Mouse (Mus musculus) cerebellum, adult 9-11 months (tissue): ENCODE results near the gene Cept1.
"Not testable (repeated sequence)": the region's sequence is repeated elsewhere in the genome, so short reads cannot be mapped to it uniquely, and the experiment has no call there.

Experiments
- DNase-seq: peaks from one replicate; pipeline ENCODE4 v3.0.0; 2022

The Cept1 gene

DNA sequence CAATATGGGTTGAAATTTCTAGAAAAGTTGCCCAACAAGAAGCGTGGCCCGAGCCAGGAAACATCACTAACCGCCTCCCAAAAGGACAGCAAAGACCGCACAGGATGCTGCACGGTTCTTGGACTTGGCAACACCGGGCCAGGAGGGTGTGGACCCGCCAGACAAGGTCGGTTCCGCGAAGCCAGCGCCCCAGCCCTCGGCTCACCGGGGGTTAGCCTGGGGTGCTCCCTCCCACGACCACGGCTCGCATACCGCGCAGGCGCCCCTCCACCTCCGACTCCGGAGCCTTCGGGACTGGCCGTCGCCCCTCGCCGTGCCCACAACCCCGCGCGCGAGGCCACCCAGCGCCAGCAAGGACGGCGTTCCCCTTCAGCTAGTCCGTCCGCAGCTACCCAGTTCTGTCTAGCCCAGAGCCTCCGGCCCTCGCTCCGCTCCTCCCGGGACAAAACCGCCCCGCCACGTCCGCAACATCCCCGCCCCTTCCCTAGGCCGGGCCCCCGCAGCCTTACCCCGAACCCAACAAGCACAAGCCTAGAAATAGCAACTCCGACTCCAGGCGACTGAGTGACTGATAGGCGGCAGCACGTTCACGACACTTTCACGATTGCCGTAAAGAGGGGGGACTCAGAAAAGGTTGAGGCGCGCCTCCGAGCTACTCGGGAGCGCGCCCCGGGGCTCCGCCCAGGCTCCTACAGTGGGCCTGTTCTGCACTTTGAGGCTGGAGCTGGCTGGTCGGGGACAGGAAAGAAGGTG, at the start of gene Cept1, which contains the start of gene Dram2:
Gene Cept1, minus strand, starts transcription at position 632 of the 753 bp plus-strand sequence.
Gene Dram2, plus strand, starts transcription at position 628 of the 753 bp plus-strand sequence.
- peak; percentile 93 for DNase-seq

GRCm38 (mm10) chr3:106593631-106594030, 46.0 kb upstream of the Cept1 start:
- not testable (repeated sequence) for DNase-seq

DNA sequence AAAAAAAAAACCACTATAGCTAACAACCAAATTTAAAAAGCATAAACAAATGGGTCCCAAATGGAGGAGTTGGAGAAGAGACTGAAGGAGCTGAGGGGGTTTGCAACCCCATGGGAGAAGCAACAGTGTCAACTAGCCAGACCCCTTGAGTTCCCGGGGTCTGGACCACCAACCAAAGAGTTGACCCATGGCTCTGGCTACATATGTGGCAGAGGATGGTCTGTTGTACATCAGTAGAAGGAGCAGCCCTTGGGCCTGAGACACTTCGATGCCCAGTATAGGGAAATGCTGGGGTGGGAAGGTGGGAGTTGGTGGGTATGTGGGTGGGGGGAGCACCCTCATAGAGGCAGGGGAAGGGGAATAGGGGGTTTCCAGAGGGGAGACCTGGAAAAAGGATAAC, 31.7 kb upstream of the Cept1 start:
- DNase-seq, result no peak

DNA sequence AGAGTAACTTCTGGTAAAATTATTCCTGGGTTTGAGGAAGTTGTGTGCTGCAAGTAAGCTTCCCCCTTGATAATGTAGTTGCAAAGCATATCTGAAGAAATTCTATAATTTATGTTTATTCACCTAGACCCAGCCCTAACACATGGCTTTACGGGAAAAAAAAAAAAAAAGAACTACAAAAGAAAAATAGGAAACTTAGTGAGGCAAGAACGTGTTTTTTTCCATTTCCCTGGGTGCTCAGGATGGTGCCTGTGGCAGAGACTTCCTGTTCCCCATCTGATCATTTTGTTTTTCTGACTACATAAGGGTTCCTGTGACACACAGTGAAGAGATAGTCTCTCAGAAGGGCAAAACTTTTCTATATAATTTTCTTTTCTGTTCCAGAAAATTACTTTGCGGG, 25.6 kb upstream of the Cept1 start:
- no peak for DNase-seq

DNA sequence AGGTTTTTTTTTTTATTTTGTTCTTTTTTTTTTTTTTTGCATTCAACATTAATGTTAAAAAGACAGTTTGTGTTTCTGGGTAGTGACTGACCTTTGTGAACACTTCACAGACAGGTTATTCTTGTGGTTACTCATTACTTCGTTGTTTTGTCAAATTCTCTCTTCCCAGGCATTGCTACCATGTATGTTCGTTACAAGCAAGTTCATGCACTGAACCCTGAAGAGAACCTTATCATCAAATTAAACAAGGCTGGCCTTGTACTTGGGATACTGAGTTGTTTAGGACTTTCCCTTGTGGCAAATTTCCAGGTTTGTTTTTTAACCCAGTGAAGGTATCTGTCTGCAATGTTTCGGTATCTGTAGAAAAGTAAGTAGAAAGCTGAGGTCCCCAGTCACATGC, 18.3 kb upstream of the Cept1 start:
- no peak for DNase-seq

- no peak for DNase-seq
Observed at GRCm38 (mm10) chr3:106558271-106558670, 10.7 kb upstream of the Cept1 start.

DNA sequence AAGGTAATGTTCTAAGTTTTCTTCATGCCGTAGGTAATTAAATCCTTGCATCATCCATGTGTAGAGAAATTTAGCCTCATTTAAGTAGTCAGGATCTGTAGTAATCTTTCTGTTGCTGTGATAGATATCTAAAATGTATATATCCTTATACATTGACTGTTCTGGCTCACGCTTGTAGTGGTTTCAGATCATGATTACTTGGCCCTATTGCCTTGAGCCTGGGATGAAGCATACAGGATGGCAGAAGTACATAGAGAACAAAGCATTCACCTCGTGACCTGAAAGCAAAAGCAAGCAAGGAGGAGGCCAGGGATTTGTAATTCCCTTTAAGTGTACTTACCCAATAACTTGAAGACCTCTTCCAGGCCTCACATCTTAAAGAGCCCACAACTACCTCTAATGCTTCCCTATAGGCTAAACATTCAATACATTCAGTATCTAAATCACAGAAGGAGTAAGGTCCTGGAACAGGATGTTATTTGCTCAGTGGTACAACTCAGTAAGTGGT, 8.2 kb upstream of the Cept1 start:
- no peak for DNase-seq

GRCm38 (mm10) chr3:106553411-106553810, 5.8 kb upstream of the Cept1 start:
- DNase-seq, result no peak

DNA sequence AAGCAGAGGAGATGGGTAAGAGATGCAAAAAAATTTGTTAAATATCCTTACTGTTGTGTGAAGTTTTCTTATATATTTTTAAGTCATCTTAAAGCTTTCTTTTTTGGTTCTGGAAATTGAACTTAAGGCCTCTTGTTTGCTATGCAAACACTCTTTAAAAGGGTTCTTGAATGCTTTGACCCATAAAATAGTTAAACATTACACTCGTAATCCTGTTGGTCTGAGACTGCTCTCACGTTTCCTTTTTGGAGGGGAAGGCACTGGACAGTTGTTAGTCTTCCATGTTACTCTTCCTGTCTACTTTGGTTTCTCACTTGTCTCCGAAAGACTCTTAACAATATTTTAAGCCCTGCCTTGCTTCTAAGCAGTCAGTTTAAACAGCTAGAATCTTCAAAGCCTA, 1.4 kb upstream of the Cept1 start:
- no peak for DNase-seq

DNA sequence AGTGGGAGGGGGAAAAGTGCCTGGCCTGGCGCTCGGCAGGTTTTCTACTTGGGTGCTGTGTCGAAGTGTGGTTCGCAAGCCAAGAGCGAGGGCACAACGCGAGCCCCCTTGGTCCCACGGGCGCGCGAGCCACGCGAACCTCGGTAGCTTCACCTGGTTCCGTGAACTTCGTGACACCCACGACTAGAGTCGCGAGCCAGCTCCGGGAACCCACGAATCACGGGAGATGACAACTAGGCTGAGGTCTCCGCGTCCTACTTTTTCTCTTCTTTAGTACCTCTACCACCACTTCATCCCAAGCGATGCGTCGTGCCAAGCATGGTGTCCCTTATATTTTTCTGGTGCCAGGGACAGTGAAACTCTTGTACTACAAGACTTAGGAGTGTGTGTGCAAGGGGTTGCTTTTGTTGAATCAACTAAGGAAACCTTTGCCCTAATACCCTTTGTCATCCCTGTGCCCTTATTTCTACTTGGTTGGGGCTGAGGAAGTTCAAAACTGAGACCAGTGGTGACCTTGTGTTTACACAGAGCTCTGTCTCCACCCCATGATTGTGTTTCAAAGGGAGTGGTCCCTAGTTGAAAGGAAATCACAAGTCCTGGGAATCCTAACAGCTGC, 430 bp upstream of the Cept1 start:
- DNase-seq, result no peak

- DNase-seq, result no peak
Observed at GRCm38 (mm10) chr3:106544721-106545316, 2.8 kb downstream of the Cept1 start.

- DNase-seq, result no peak
Observed at GRCm38 (mm10) chr3:106533277-106533676, 14.3 kb downstream of the Cept1 start.

DNA sequence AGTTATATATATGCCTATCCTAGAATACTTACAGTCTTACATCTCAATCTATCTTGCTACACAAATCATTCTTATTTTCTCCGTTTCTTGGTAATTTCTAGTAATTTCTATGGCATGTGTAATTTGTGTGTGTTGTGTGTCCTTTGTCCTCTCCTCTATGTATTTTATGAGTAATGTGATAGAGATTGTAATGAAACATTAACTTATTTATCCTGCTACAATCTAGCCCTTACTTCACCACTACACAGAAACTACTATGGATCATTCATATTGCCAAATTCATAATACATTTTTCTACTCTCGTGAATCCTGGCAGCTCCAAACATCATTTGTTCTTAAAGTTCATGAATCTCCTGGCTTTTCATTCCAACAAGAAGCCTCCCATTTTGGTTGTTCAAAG, 19.6 kb downstream of the Cept1 start:
- DNase-seq, result no peak

- DNase-seq, result no peak
Observed at GRCm38 (mm10) chr3:106526411-106526810, 21.2 kb downstream of the Cept1 start.

GRCm38 (mm10) chr3:106522730-106523129, 24.9 kb downstream of the Cept1 start:
- DNase-seq, result no peak

GRCm38 (mm10) chr3:106515016-106515415, 32.6 kb downstream of the Cept1 start:
- no peak for DNase-seq

GRCm38 (mm10) chr3:106510669-106511068, 36.9 kb downstream of the Cept1 start:
- DNase-seq, result no peak

DNA sequence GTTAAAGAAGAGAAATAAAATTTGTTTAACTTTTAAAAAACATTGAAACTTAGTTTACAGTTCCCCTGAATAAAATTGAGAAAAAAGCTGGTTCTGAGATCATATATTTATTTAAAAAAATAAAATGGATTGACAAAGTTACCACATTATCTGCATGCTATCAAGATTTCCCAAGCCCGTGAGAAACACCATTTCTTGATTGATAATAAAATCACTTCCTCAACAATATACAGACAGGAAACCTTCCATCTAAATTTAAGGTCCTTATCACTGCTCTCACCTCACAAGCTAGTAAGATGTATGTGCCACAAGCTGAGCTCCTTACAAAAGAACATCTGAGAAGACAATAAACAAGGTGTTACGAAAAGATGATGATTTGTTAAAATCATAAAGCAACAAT, 44.7 kb downstream of the Cept1 start:
- DNase-seq, result no peak

GRCm38 (mm10) chr3:106500510-106500909, 47.1 kb downstream of the Cept1 start:
- no peak for DNase-seq

DNA sequence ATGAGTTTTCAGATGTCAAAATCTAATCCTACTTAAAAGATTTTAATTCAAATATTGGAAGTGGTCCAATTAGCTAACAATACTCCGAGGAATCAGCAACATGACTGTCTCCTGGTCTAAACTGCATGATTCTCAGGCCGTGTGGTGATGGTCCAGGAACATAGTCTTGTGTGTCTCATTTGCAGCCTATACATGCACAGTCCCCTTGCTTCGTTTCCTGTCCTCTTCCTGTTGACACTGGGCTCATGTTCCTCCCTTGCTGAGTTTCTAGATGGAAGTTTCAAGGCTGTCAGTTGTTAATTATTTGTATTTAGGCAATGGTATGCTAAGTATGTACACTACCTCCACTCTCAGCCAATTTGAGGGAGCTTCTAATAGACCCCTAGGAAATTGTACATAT, 50.6 kb downstream of the Cept1 start:
- DNase-seq, result no peak

- no peak for DNase-seq
Observed at GRCm38 (mm10) chr3:106496045-106496721, 51.4 kb downstream of the Cept1 start.

- DNase-seq, result no peak
Observed at GRCm38 (mm10) chr3:106495346-106496044, 52.1 kb downstream of the Cept1 start.
